Mouse (Mus musculus) MEL (cell line): ENCODE results near the gene Nfatc4.

Experiments used
- CTCF ChIP-seq, 3 experiments: IDR thresholded peaks in 2 of 3; conservative IDR thresholded peaks in 1 of 3; 2 replicates each; pipeline ENCODE4 v1.5.1; 2011 to 2012; ENCODE audit warnings: low read length in 3 of 3, low read depth in 2 of 3, mild to moderate bottlenecking in 2 of 3, improper control_type of control experiment in 1 of 3, inconsistent platforms in 1 of 3, mixed read lengths in 1 of 3, moderate library complexity in 1 of 3; ENCODE audit not compliant: control insufficient read depth in 1 of 3, insufficient read depth in 1 of 3, poor library complexity in 1 of 3, severe bottlenecking in 1 of 3
- ELF1 ChIP-seq: IDR thresholded peaks from 2 replicates; pipeline ENCODE4 v1.6.1; 2014; ENCODE audit warnings: low read depth, mild to moderate bottlenecking, inconsistent platforms, low read length, improper control_type of control experiment, moderate library complexity
- EP300 ChIP-seq, 2 experiments: IDR thresholded peaks; 2 replicates each; pipeline ENCODE4 v1.6.1; 2011; ENCODE audit warnings: improper control_type of control experiment in 2 of 2, low read length in 2 of 2, low read depth in 1 of 2, mild to moderate bottlenecking in 1 of 2
- GABPA ChIP-seq: IDR thresholded peaks from 2 replicates; pipeline ENCODE4 v1.6.1; 2012; ENCODE audit warnings: low read depth, mild to moderate bottlenecking, inconsistent platforms, low read length, improper control_type of control experiment, moderate library complexity
- HCFC1 ChIP-seq: IDR thresholded peaks from 2 replicates; pipeline ENCODE4 v1.6.1; 2012; ENCODE audit warnings: low read depth, mild to moderate bottlenecking, inconsistent platforms, low read length, improper control_type of control experiment, moderate library complexity
- JUND ChIP-seq: IDR thresholded peaks from 2 replicates; pipeline ENCODE4 v1.6.1; 2011; ENCODE audit warnings: low read depth, mild to moderate bottlenecking, improper control_type of control experiment, low read length
- MAX ChIP-seq: IDR thresholded peaks from 2 replicates; pipeline ENCODE4 v1.6.1; 2011; ENCODE audit warnings: low read length, improper control_type of control experiment
- MEF2A ChIP-seq: IDR thresholded peaks from 2 replicates; pipeline ENCODE4 v1.6.1; 2014; ENCODE audit warnings: low read depth, mild to moderate bottlenecking, inconsistent platforms, low read length, improper control_type of control experiment; ENCODE audit not compliant: poor library complexity, insufficient replicate concordance, severe bottlenecking; ENCODE audit errors: extremely low read depth
- POLR2A ChIP-seq, 2 experiments: IDR thresholded peaks; 2 replicates each; pipeline ENCODE4 v1.6.1; 2011 to 2012; ENCODE audit warnings: low read length in 2 of 2, mild to moderate bottlenecking in 2 of 2, control low read depth in 1 of 2, improper control_type of control experiment in 1 of 2, low read depth in 1 of 2, moderate library complexity in 1 of 2; ENCODE audit not compliant: control insufficient read depth in 1 of 2, insufficient read depth in 1 of 2, poor library complexity in 1 of 2
- RCOR1 ChIP-seq: IDR thresholded peaks from 2 replicates; pipeline ENCODE4 v1.6.1; 2012; ENCODE audit warnings: low read depth, mild to moderate bottlenecking, inconsistent platforms, low read length, improper control_type of control experiment
- TBP ChIP-seq: IDR thresholded peaks from 2 replicates; pipeline ENCODE4 v1.8.0; 2011; ENCODE audit warnings: low read depth, low read length, improper control_type of control experiment
- USF1 ChIP-seq: IDR thresholded peaks from 2 replicates; pipeline ENCODE4 v1.6.1; 2014; ENCODE audit warnings: low read depth, mild to moderate bottlenecking, inconsistent platforms, low read length, improper control_type of control experiment, moderate library complexity
- ZC3H11A ChIP-seq: IDR thresholded peaks from 2 replicates; pipeline ENCODE4 v1.6.1; 2012; ENCODE audit warnings: low read depth, mild to moderate bottlenecking, inconsistent platforms, low read length, improper control_type of control experiment
- ZNF384 ChIP-seq: IDR thresholded peaks from 2 replicates; pipeline ENCODE4 v1.6.1; 2012; ENCODE audit warnings: low read depth, mild to moderate bottlenecking, inconsistent platforms, low read length, improper control_type of control experiment

GRCm38 (mm10) chr14:55785195-55785594 is 37.7 kb upstream of the Nfatc4 start:
- TF ChIP-seq EP300 (IDR thresholded peaks at IDR 0.05; ENCODE audit: low read depth in 1 of 2, low read length in 2 of 2): no peak
- no peak for TF ChIP-seq HCFC1
- TF ChIP-seq CTCF (IDR thresholded peaks at IDR 0.05 in 2 of 3, conservative IDR thresholded peaks at IDR 0.05 in 1 of 3; ENCODE audit: control insufficient read depth in 1 of 3, insufficient read depth in 1 of 3, low read depth in 2 of 3, low read length in 3 of 3, poor library complexity in 1 of 3, severe bottlenecking in 1 of 3): no peak
- no peak for TF ChIP-seq POLR2A (IDR thresholded peaks at IDR 0.05; ENCODE audit: control insufficient read depth in 1 of 2, insufficient read depth in 1 of 2, low read depth in 1 of 2, low read length in 2 of 2, poor library complexity in 1 of 2)
- TF ChIP-seq ELF1: no peak
- no peak for TF ChIP-seq GABPA
- TF ChIP-seq MAX: no peak
- TF ChIP-seq JUND: no peak
- TF ChIP-seq ZC3H11A: no peak
- TF ChIP-seq RCOR1: no peak
- no peak for TF ChIP-seq MEF2A
- TF ChIP-seq ZNF384: no peak
- TF ChIP-seq TBP: no peak
- no peak for TF ChIP-seq USF1
